Mouse (Mus musculus): ENCODE results near the gene Prdm16.

DNA sequence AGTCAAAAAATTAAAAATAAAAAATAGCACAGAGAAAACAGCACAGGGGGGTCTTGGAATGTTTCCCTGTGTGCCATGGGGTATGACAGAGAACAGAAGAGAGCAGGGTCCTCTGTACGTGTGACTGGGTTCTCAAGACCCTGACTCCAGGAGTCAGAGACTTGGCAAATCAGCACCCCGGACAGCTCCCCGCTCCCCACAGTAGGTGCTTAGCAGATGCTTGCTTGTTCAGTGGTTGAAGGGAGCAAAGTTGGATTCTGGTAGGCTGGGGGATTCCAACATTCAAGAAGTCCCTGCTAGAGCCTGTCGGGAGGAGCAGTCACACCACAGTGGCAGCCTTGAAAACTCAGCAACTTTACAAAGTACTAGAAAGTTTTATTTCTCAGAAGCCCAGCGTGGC is 170.4 kb downstream of the Prdm16 start:
- TF ChIP-seq CTCF (IDR thresholded peaks at IDR 0.05; ENCODE audit: low read depth) (no peak), EP300 (IDR thresholded peaks at IDR 0.05; ENCODE audit: low read depth) (no peak)

Data from liver, postnatal 0 days (tissue).